Mouse (Mus musculus) lung, postnatal 25 days (tissue): ENCODE measurements around the gene Ctsd.

Experiments
- DNase-seq: peaks from one replicate; pipeline ENCODE4 v3.0.0; 2022; ENCODE audit warnings: low spot score

Gene Ctsd

GRCm38 (mm10) chr7:142373641-142374412, 14.0 kb downstream of the Ctsd start, which contains the start of gene Ifitm10:
Gene Ifitm10, minus strand, starts transcription at chr7:142373753.
- no peak for DNase-seq

GRCm38 (mm10) chr7:142373039-142373438, 14.8 kb downstream of the Ctsd start:
- DNase-seq = no peak

- DNase-seq = no peak
These were observed 15.8 kb downstream of the Ctsd start for GRCm38 (mm10) chr7:142371768-142372661.

DNA sequence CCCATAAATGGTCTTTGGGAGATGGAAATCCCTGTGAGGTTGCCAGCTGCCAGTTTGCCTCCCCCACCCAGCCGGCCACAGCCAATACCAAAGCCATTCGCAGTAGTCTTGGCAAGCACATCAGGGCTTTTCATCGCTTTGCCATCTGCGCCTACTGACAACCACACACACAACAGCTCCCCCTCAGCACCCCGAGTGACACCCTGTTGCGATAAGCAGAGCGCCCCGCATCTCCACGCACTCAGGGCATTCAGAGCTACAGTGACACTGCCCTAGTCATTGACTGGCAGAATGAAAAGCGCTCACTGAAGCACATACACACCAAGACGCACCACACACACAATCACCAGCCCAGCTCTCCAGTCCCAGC, 16.5 kb downstream of the Ctsd start:
- DNase-seq = no peak

DNA sequence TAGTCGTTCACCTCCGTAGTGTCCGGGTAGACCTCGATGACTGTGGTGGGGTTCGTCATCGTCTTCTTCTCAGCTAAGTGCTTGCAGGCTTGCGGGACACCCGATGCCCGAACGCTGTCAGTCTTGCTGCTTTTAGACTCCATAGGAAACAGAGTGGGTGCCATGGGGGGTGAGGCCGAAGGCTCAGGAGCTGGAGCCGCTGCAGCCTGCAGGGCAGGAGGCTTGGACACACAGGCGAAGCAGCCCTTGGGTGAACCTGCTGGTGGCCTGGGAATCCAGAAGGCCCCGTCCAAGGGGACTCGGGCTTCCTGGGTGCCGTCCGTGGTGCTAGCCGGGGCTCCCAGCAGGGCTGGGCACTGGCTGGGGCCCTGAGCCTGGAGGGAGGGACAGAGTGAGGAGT, 16.9 kb downstream of the Ctsd start:
- no peak for DNase-seq

DNA sequence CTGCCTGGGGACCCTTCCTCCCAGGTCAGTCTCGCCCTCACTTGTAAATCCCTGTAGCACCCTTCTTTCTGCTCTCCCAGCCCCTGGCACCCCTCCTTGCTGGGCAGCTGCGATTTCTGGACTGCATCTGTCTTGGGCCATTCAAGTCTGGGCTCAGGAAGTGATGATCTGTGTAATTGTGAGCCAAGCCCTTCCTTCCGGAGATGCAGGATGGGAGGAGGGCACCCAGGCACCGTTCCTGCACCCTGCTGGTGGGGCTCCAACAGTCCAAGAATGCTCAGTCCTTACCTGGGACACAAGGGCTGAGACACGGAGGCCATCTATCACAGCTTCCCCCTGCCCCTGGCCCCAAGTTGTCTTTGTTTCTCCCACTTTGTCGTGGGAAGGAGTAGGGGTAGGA, 18.0 kb downstream of the Ctsd start:
- DNase-seq = peak; percentile 74

GRCm38 (mm10) chr7:142368856-142369255, 19.0 kb downstream of the Ctsd start:
- no peak for DNase-seq

- no peak for DNase-seq
These were observed 24.7 kb downstream of the Ctsd start for GRCm38 (mm10) chr7:142363107-142363506.

DNA sequence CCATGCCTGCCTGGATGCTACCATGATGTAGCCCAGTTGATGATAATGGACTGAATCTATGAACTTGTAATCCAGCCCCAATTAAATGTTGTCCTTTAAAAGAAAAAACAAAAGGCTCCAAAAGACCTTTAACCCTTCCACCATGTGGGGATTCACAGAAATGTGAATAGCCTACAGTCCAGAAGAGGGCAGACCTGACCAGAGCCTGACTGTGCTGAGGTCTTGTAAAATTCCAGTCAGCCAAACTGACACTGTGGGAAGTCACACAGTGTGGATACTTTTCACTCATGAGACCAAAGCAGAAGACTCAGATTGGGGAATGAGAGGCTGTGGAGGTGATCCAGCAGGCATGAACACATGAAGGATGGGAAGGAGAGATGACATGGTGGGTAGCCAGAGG, 27.1 kb downstream of the Ctsd start:
- DNase-seq = no peak

DNA sequence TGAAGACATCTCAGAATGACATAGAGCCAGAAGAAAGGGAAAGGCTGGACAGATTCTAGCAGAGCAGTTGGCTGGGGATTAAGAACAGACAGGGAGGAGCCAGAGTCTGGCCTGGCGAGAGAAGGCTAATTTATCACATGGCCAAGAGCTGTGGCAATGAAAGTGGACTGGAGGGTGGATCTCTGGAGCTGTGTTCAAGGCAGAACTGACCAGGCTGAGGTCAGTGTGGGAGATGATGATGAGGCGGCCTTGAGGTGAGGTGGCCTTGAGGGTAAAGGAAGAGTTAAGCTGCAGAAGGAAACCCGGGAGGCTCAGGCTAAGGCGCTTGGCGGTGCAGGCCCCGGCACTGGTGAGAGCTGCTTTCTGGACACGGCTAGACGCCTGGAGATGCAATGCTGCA, 28.7 kb downstream of the Ctsd start:
- no peak for DNase-seq

DNA sequence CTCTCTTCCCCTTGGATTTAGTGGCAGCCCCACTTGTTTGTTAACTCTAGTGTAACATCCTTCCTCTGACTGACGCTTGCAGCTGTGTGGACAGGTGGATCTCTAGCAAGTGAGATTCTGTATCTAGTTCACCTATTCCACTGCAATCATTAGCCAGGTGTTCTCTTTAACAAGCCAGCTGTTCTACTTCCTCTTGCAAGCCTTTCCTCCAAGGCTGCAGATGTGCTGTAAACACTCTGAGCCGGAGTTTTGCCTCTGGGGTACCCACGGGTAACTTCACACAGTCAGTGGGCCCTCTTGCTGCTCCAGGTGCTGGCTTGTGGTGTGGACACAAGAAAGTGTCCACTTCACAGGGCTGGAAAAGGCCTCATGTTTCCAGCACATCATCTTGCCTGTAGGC, 30.3 kb downstream of the Ctsd start:
- DNase-seq = no peak

- no peak for DNase-seq
These were observed 33.1 kb downstream of the Ctsd start for GRCm38 (mm10) chr7:142354661-142355233.

DNA sequence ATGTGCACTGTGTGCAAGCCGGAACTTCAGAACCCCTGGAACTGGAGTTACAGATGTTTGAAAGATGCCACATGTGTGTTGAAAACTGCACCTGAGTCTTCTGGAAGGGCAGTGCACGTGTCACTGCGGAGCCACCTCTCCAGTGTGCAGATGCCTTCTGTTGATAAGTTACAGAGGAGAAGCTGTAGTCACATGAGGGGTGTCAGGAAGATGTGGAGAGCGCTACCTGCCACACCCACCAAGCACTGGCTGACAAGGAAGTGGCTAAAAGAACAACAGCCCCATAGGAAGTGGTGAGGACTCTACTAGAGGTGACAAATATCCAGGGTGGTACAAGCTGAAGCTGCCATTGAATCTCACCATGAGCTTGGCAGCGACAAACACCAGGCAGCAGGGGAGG, 34.0 kb downstream of the Ctsd start:
- DNase-seq = peak; percentile 65

GRCm38 (mm10) chr7:142351569-142351968, 36.3 kb downstream of the Ctsd start:
- DNase-seq = no peak

DNA sequence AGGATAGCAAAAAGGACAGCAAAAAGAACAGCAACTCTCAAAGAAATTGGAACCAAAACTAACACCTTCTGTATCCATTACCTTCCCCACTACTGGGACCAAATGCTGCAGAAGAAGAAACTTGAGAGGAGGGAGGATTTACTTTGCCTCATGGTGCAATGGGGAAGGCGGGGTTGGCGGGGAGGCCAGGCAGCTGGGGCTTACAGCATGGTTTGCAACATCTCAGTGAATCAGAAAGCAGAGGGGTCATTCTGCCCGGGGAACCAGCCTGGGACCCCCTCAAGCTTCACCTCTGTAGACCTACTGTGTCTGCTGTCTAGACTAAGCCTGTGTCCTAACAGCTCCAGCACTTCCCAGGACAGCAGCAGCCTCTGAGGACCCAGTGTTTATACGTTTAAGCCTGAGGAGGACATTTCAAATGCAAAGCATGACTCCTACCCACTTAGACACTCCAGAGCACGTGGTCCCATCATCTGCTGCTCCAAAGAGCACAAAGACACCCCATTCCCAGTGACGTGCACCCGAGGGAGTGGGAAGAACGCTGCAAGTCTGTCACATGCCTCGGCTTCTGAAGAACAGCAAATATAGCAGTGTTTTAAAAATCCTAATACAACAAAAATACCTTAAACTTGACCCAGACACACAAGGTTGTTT, 38.4 kb downstream of the Ctsd start:
- DNase-seq = no peak

- no peak for DNase-seq
These were observed 40.3 kb downstream of the Ctsd start for GRCm38 (mm10) chr7:142347542-142347941.

GRCm38 (mm10) chr7:142342247-142342640, 45.6 kb downstream of the Ctsd start:
- no peak for DNase-seq

GRCm38 (mm10) chr7:142341564-142342246, 46.1 kb downstream of the Ctsd start:
- no peak for DNase-seq

- peak; percentile 54 for DNase-seq
These were observed 47.4 kb downstream of the Ctsd start for GRCm38 (mm10) chr7:142340269-142340970.

GRCm38 (mm10) chr7:142335151-142335550, 52.7 kb downstream of the Ctsd start:
- DNase-seq = no peak

GRCm38 (mm10) chr7:142334246-142334645, 53.6 kb downstream of the Ctsd start:
- DNase-seq = peak; percentile 83
